Comparison of ENCODE assay signal across 10 mouse cellular contexts in the genomic region with DNA sequence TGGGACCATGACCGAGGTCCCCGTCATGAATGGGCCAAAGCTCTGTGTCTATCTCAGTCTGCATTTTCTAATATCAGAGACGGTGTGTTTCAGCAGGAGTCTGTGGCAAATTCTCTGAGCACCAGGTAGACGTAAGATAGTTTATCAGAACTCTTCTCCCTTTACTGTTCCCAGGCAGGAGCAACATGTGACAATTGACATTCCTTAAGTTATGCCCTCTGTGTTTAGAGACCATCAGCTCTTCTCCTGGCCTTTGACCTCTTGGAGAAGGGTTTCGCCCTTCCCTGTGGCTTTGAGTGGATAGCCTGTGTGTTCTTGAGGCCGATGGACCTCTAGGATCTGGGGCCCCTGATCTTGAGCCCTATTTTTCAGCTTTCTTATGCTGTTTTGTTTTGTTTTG. TPM values are rescaled to one million over a fixed set of nuclear protein-coding genes. Genes with fewer than 3 reads are reported as not detected.
DNase-seq lines count a peak whose midpoint lies in the region; ATAC-seq lines count a peak whose summit lies in the region.
"Had no signal": no experiment of that assay in that cellular context is flagged by ENCODE, and none has a peak within 500 bp of the region (broad histone marks: within the 10 kb centered on the region; RNA-seq: fewer than 3 reads in every experiment).

No protein-coding gene starts in this region.

- H3K27me3 ChIP-seq in kidney, embryonic 16.5 days (ENCODE audit: insufficient read depth, low read length): no peaks in the 10 kb centered on the region
- H3K27me3 ChIP-seq in embryonic facial prominence, embryonic 10.5 days (replicated peaks; ENCODE audit: low read depth, poor library complexity, severe bottlenecking): no peaks in the 10 kb centered on the region
- no peaks in the 10 kb centered on the region for H3K27me3 ChIP-seq in hindbrain, embryonic 15.5 days
- no peaks in the 10 kb centered on the region for H3K27me3 ChIP-seq in midbrain, embryonic 15.5 days (replicated peaks)

- peaks cover 20% of the 10 kb centered on the region for H3K36me3 ChIP-seq in kidney, embryonic 16.5 days (ENCODE audit: insufficient read depth, low read length)
- peaks cover 46% of the 10 kb centered on the region for H3K36me3 ChIP-seq in embryonic facial prominence, embryonic 10.5 days (replicated peaks)
- peaks cover 36% of the 10 kb centered on the region for H3K36me3 ChIP-seq in hindbrain, embryonic 15.5 days
- peaks cover 34% of the 10 kb centered on the region for H3K36me3 ChIP-seq in midbrain, embryonic 15.5 days (replicated peaks)

- H3K27ac ChIP-seq in kidney, embryonic 16.5 days (ENCODE audit: low read length): no peak overlapping the region
- peak overlapping the region; percentile 98; the same call in 1 of the 2 replicates for H3K27ac ChIP-seq in embryonic facial prominence, embryonic 10.5 days (replicated peaks)
- no peak overlapping the region for H3K27ac ChIP-seq in hindbrain, embryonic 15.5 days (replicated peaks)
- H3K27ac ChIP-seq in midbrain, embryonic 15.5 days: no peak overlapping the region

- no peaks in the 10 kb centered on the region for H3K9me3 ChIP-seq in kidney, embryonic 16.5 days (ENCODE audit: low read length)
- H3K9me3 ChIP-seq in embryonic facial prominence, embryonic 10.5 days: no peaks in the 10 kb centered on the region
- no peaks in the 10 kb centered on the region for H3K9me3 ChIP-seq in hindbrain, embryonic 15.5 days
- H3K9me3 ChIP-seq in midbrain, embryonic 15.5 days: no peaks in the 10 kb centered on the region

- ATAC-seq in kidney, embryonic 16.5 days (ENCODE audit: low FRiP score, low TSS enrichment): no peak
- ATAC-seq in hindbrain, embryonic 15.5 days (ENCODE audit: low FRiP score, low read depth): no peak
- no peak for ATAC-seq in midbrain, embryonic 15.5 days (replicated peaks)

- peaks cover 20% of the 10 kb centered on the region for H3K4me1 ChIP-seq in kidney, embryonic 16.5 days (ENCODE audit: insufficient read depth, low read length)
- H3K4me1 ChIP-seq in embryonic facial prominence, embryonic 10.5 days: peaks cover 25% of the 10 kb centered on the region
- peaks cover 26% of the 10 kb centered on the region for H3K4me1 ChIP-seq in hindbrain, embryonic 15.5 days (replicated peaks)
- peaks cover 25% of the 10 kb centered on the region for H3K4me1 ChIP-seq in midbrain, embryonic 15.5 days

- DNase-seq in kidney, postnatal 4 days: no peak
- no peak for DNase-seq in embryonic facial prominence, embryonic 10.5 days (ENCODE audit: low spot score)
- no peak for DNase-seq in embryo, embryonic 10 days (ENCODE audit: low spot score)
- DNase-seq in cerebellum, postnatal 14 days: no peak
- no peak for DNase-seq in embryo, embryonic 11 days
- DNase-seq: gastrocnemius, postnatal 25 days; right cerebral cortex, adult 18-20 months had no signal

- peak overlapping the region; percentile 96 for H3K4me2 ChIP-seq in kidney, embryonic 16.5 days (replicated peaks; ENCODE audit: low read depth, low read length)
- H3K4me2 ChIP-seq in hindbrain, embryonic 15.5 days: peak overlapping the region; percentile 95
- peak overlapping the region; percentile 76 for H3K4me2 ChIP-seq in midbrain, embryonic 15.5 days

- 52% methylated on average over 6 of the region's 6 CpGs for WGBS in kidney, embryonic 16.5 days
- WGBS in embryonic facial prominence, embryonic 10.5 days: 62% methylated on average over 6 of the region's 6 CpGs
- 63% methylated on average over 6 of the region's 6 CpGs for WGBS in hindbrain, embryonic 15.5 days
- 62% methylated on average over 6 of the region's 6 CpGs for WGBS in midbrain, embryonic 15.5 days

- H3K4me3 ChIP-seq in kidney, embryonic 16.5 days (ENCODE audit: low read length): peak overlapping the region; percentile 99
- peak overlapping the region; percentile 100 for H3K4me3 ChIP-seq in embryonic facial prominence, embryonic 10.5 days
- peak overlapping the region; percentile 94 for H3K4me3 ChIP-seq in hindbrain, embryonic 15.5 days
- H3K4me3 ChIP-seq in midbrain, embryonic 15.5 days: peak overlapping the region; percentile 83

- H3K9ac ChIP-seq in kidney, embryonic 16.5 days (replicated peaks; ENCODE audit: low read length): peak overlapping the region; percentile 92
- H3K9ac ChIP-seq in hindbrain, embryonic 15.5 days: peak overlapping the region; percentile 94
- H3K9ac ChIP-seq in midbrain, embryonic 15.5 days: peak overlapping the region; percentile 93; the same call in 1 of the 2 replicates

RNA-seq across cellular contexts. Expression of gene Phrf1, which starts 1.1 kb away (rescaled TPM):
- 81.2 and 93.0 TPM in 2 replicates for polyA plus RNA-seq in kidney, embryonic 16.5 days (2015; fragmentation: Nextera tagmentation; extraction: Ambion mirVana)
- polyA plus RNA-seq in embryonic facial prominence, embryonic 10.5 days (2016; fragmentation: Nextera tagmentation; extraction: Ambion mirVana): 114 and 124 TPM in 2 replicates
- 66.1 and 71.7 TPM in 2 replicates for polyA plus RNA-seq in hindbrain, embryonic 15.5 days (2015; fragmentation: Nextera tagmentation; extraction: Ambion mirVana)
- 77.3 and 85.7 TPM in 2 replicates for polyA plus RNA-seq in midbrain, embryonic 15.5 days (2015; fragmentation: Nextera tagmentation; extraction: Ambion mirVana)

RNA-seq across cellular contexts. Expression of gene Rassf7, which starts 14.0 kb away (rescaled TPM):
- polyA plus RNA-seq in kidney, embryonic 16.5 days (2015; fragmentation: Nextera tagmentation; extraction: Ambion mirVana): 76.3 and 78.3 TPM in 2 replicates
- 54.5 and 56.0 TPM in 2 replicates for polyA plus RNA-seq in embryonic facial prominence, embryonic 10.5 days (2016; fragmentation: Nextera tagmentation; extraction: Ambion mirVana)
- polyA plus RNA-seq in hindbrain, embryonic 15.5 days (2015; fragmentation: Nextera tagmentation; extraction: Ambion mirVana): 24.5 and 25.7 TPM in 2 replicates
- polyA plus RNA-seq in midbrain, embryonic 15.5 days (2015; fragmentation: Nextera tagmentation; extraction: Ambion mirVana): 24.0 and 26.3 TPM in 2 replicates

RNA-seq across cellular contexts. Expression of gene Lmntd2, which starts 15.8 kb away (rescaled TPM):
- 3.9 and 4.4 TPM in 2 replicates for polyA plus RNA-seq in kidney, embryonic 16.5 days (2015; fragmentation: Nextera tagmentation; extraction: Ambion mirVana)
- polyA plus RNA-seq in embryonic facial prominence, embryonic 10.5 days (2016; fragmentation: Nextera tagmentation; extraction: Ambion mirVana): 4.9 and 5.3 TPM in 2 replicates
- 0.68 and 0.70 TPM in 2 replicates for polyA plus RNA-seq in hindbrain, embryonic 15.5 days (2015; fragmentation: Nextera tagmentation; extraction: Ambion mirVana)
- 0.87 and 1.4 TPM in 2 replicates for polyA plus RNA-seq in midbrain, embryonic 15.5 days (2015; fragmentation: Nextera tagmentation; extraction: Ambion mirVana)

RNA-seq across cellular contexts. Expression of gene Lrrc56, which starts 35.7 kb away (rescaled TPM):
- polyA plus RNA-seq in kidney, embryonic 16.5 days (2015; fragmentation: Nextera tagmentation; extraction: Ambion mirVana): 13.5 and 15.1 TPM in 2 replicates
- polyA plus RNA-seq in embryonic facial prominence, embryonic 10.5 days (2016; fragmentation: Nextera tagmentation; extraction: Ambion mirVana): 15.1 and 18.1 TPM in 2 replicates
- polyA plus RNA-seq in hindbrain, embryonic 15.5 days (2015; fragmentation: Nextera tagmentation; extraction: Ambion mirVana): 8.8 and 11.2 TPM in 2 replicates
- 12.8 and 13.8 TPM in 2 replicates for polyA plus RNA-seq in midbrain, embryonic 15.5 days (2015; fragmentation: Nextera tagmentation; extraction: Ambion mirVana)

RNA-seq across cellular contexts. Expression of gene Hras, which starts 35.9 kb away (rescaled TPM):
- polyA plus RNA-seq in kidney, embryonic 16.5 days (2015; fragmentation: Nextera tagmentation; extraction: Ambion mirVana): 40.3 and 78.3 TPM in 2 replicates
- polyA plus RNA-seq in embryonic facial prominence, embryonic 10.5 days (2016; fragmentation: Nextera tagmentation; extraction: Ambion mirVana): 94.3 and 94.9 TPM in 2 replicates
- polyA plus RNA-seq in hindbrain, embryonic 15.5 days (2015; fragmentation: Nextera tagmentation; extraction: Ambion mirVana): 182 and 186 TPM in 2 replicates
- 181 and 195 TPM in 2 replicates for polyA plus RNA-seq in midbrain, embryonic 15.5 days (2015; fragmentation: Nextera tagmentation; extraction: Ambion mirVana)
